In genomic region chr6:133875906-133876462, GRCm38 (mm10) we compare ENCODE assay signal across 9 mouse cellular contexts. TPM values are rescaled to one million over a fixed set of nuclear protein-coding genes. Genes with fewer than 3 reads are reported as not detected.
A peak's percentile ranks its signal among the peaks of the same experiment; 100 is the strongest.
DNase-seq lines count a peak whose midpoint lies in the region; ATAC-seq lines count a peak whose summit lies in the region.
"Had no signal": no experiment of that assay in that cellular context is flagged by ENCODE, and none has a peak within 500 bp of the region (broad histone marks: within the 10 kb centered on the region; RNA-seq: fewer than 3 reads in every experiment).

No protein-coding gene starts in this region.

- H3K27me3 ChIP-seq in midbrain, embryonic 16.5 days (ENCODE audit: control insufficient read depth, insufficient read depth, low read depth, low read length), result no peaks in the 10 kb centered on the region
- H3K27me3 ChIP-seq: limb, embryonic 15.5 days had no signal

- H3K9me3 ChIP-seq in midbrain, embryonic 16.5 days (replicated peaks; ENCODE audit: control insufficient read depth, low read length, poor library complexity, severe bottlenecking), result peaks cover 2% of the 10 kb centered on the region; the same call in 1 of the 2 replicates
- H3K9me3 ChIP-seq: limb, embryonic 15.5 days had no signal

- no peak overlapping the region for H3K4me3 ChIP-seq in midbrain, embryonic 16.5 days (ENCODE audit: low read depth, low read length)
- H3K4me3 ChIP-seq: limb, embryonic 15.5 days had no signal

- peak overlapping the region; percentile 17; the same call in 1 of the 2 replicates for H3K4me2 ChIP-seq in midbrain, embryonic 16.5 days (ENCODE audit: low read length)
- H3K4me2 ChIP-seq: limb, embryonic 15.5 days had no signal

- 26% methylated on average over 12 of the region's 12 CpGs for WGBS in midbrain, embryonic 16.5 days

- no peak overlapping the region for H3K9ac ChIP-seq in midbrain, embryonic 16.5 days (ENCODE audit: low read depth, low read length)
- H3K9ac ChIP-seq: limb, embryonic 15.5 days had no signal

- peak; percentile 14 for DNase-seq in gastrocnemius, postnatal 10 days
- no peak for DNase-seq in gastrocnemius, adult 8-10 months (ENCODE audit: low spot score in 2 of 2)
- peak; percentile 54 for DNase-seq in A20 (ENCODE audit: low read depth, low spot score)
- peak; percentile 9 to 45 for DNase-seq in adrenal gland, postnatal 36 days
- DNase-seq in forelimb bud, embryonic 11.5 days (ENCODE audit: low read depth, low spot score), result peak; percentile 67
- DNase-seq in left cerebral cortex, adult 18-20 months (ENCODE audit: low spot score in 2 of 2), result peak; percentile 24 to 56

- no peaks in the 10 kb centered on the region for H3K36me3 ChIP-seq in midbrain, embryonic 16.5 days (ENCODE audit: control insufficient read depth, insufficient read depth, low read length)
- H3K36me3 ChIP-seq: limb, embryonic 15.5 days had no signal

- H3K27ac ChIP-seq in midbrain, embryonic 16.5 days (ENCODE audit: low read length), result no peak overlapping the region
- H3K27ac ChIP-seq: limb, embryonic 15.5 days had no signal

- peak; percentile 75 for ATAC-seq in midbrain, embryonic 16.5 days
- no peak for ATAC-seq in monocyte, adult 5-6 weeks (replicated peaks; ENCODE audit: insufficient number of reproducible peaks, low FRiP score, low TSS enrichment, poor library complexity, severe bottlenecking)

- H3K4me1 ChIP-seq in midbrain, embryonic 16.5 days (ENCODE audit: control insufficient read depth, insufficient read depth, low read length), result no peaks in the 10 kb centered on the region
- H3K4me1 ChIP-seq: limb, embryonic 15.5 days had no signal

RNA-seq across cellular contexts. Expression of gene Kap, which starts 22.4 kb away (rescaled TPM):
- total RNA-seq in gastrocnemius, postnatal 10 days (2021), result not detected
- total RNA-seq in gastrocnemius, adult 8-10 months (2022), result not detected
- total RNA-seq in adrenal gland, postnatal 36 days (2021), result not detected
- not detected for total RNA-seq in left cerebral cortex, adult 18-20 months (2021)
- not detected in 2 replicates for polyA plus RNA-seq in midbrain, embryonic 16.5 days (2015; fragmentation: Nextera tagmentation; extraction: Ambion mirVana)
- total RNA-seq in monocyte, adult 5-6 weeks (2017), result not detected in 3 replicates
- polyA plus RNA-seq: limb, embryonic 15.5 days had no signal

Comparison
In these comparisons a context has a peak if more than half of its experiments do, and no peak if none do; other contexts are left out.
1. DNase-seq: peak in gastrocnemius, postnatal 10 days (single experiment), A20 (single experiment), adrenal gland, postnatal 36 days (2 of 2), forelimb bud, embryonic 11.5 days (single experiment) and left cerebral cortex, adult 18-20 months (2 of 2); none in gastrocnemius, adult 8-10 months (0 of 2).